Mouse (Mus musculus) hindbrain, postnatal 0 days (tissue): ENCODE measurements around the gene Fancc. TPM values are rescaled to one million over a fixed set of nuclear protein-coding genes. Genes with fewer than 3 reads are reported as not detected.

Experiments used
- ATAC-seq: fragments of 200-750 bp; cut with Nextera tagmentation; 2 replicates; pipeline ENCODE4 v1.8.0; 2017; ENCODE audit warnings: mild to moderate bottlenecking, moderate TSS enrichment, moderate library complexity
- DNase-seq: peaks from one replicate; pipeline ENCODE4 v3.0.0-alpha.2; 2015; ENCODE audit warnings: low spot score
- H3K27ac ChIP-seq: fragments of 300-500 bp; sonication (generic); 2 replicates; pipeline ENCODE4 v1.5.1; 2014; ENCODE audit warnings: mild to moderate bottlenecking
- H3K27me3 ChIP-seq: fragments of 300-500 bp; sonication (generic); 2 replicates; pipeline ENCODE4 v1.6.1; 2014; ENCODE audit warnings: low read length, mixed read lengths; ENCODE audit not compliant: insufficient read depth
- H3K36me3 ChIP-seq: fragments of 300-500 bp; sonication (generic); 2 replicates; pipeline ENCODE4 v1.6.1; 2014; ENCODE audit warnings: low read length, mixed read lengths; ENCODE audit not compliant: insufficient read depth
- H3K4me1 ChIP-seq: fragments of 300-500 bp; sonication (generic); 2 replicates; pipeline ENCODE4 v1.6.1; 2014; ENCODE audit warnings: antibody characterized with exemption, low read length, mixed read lengths; ENCODE audit not compliant: insufficient read depth
- H3K4me2 ChIP-seq: fragments of 300-500 bp; sonication (generic); 2 replicates; pipeline ENCODE4 v1.6.1; 2014; ENCODE audit warnings: low read depth, mild to moderate bottlenecking, low read length, moderate library complexity, mixed read lengths
- H3K4me3 ChIP-seq: fragments of 300-500 bp; sonication (generic); 2 replicates; pipeline ENCODE4 v1.5.1; 2014; ENCODE audit warnings: low read length
- H3K9ac ChIP-seq: fragments of 300-500 bp; sonication (generic); replicated peaks from 2 replicates; pipeline ENCODE4 v1.6.1; 2014; ENCODE audit warnings: mild to moderate bottlenecking, low read length, moderate library complexity, mixed read lengths
- H3K9me3 ChIP-seq: fragments of 300-500 bp; sonication (generic); 2 replicates; pipeline ENCODE4 v1.6.1; 2016; ENCODE audit warnings: low read length, mixed read lengths
- CTCF ChIP-seq: IDR thresholded peaks from 2 replicates; pipeline ENCODE4 v1.5.1; 2016; ENCODE audit warnings: antibody characterized with exemption, control low read depth, low read depth
- WGBS: fragments of 180-500 bp; shearing (Covaris S2); extraction: QIAGEN DNeasy Blood & Tissue Kit; methylation state at CpG from one replicate; pipeline ENCODE4 v1.1.7; 2014; 5-methylcytosine and 5-hydroxymethylcytosine counted together
- polyA plus RNA-seq: library from polyadenylated mRNA; unstranded; fragments of >200 nt; fragmentation: Nextera tagmentation; extraction: Ambion mirVana; gene quantifications from 2 replicates; pipeline ENCODE4 v1.2.1, GENCODE M21; 2015
- total RNA-seq: library from RNA; depleted of rRNA; stranded (reverse); fragments of >200 nt; gene quantifications from 2 replicates; pipeline ENCODE4 v1.2.3, GENCODE M21; 2014

Gene Fancc
- total and polyA plus RNA-seq, 2 experiments from 2014 or later = 11.9 to 17.7 TPM

- Histone ChIP-seq H3K4me3 (no peak overlapping the region), H3K36me3 (no peaks in the 10 kb centered on the region), H3K4me1 (no peaks in the 10 kb centered on the region), H3K4me2 (no peak overlapping the region), H3K27ac (no peak overlapping the region), H3K27me3 (no peaks in the 10 kb centered on the region), H3K9me3 (no peaks in the 10 kb centered on the region), H3K9ac (no peak overlapping the region)
- ATAC-seq (no peak), DNase-seq (no peak)
- no peak for TF ChIP-seq CTCF
- 91% methylated on average over 9 of the region's 9 CpGs for WGBS
Measured at GRCm38 (mm10) chr13:63410578-63411298, 86.3 kb downstream of the Fancc start.

- no peak overlapping the region for H3K9ac ChIP-seq
- H3K27me3 ChIP-seq = no peaks in the 10 kb centered on the region
- 76% methylated on average over 4 of the region's 4 CpGs for WGBS
- no peak for TF ChIP-seq CTCF
- no peak overlapping the region for H3K4me3 ChIP-seq
- ATAC-seq = no peak
- H3K9me3 ChIP-seq = no peaks in the 10 kb centered on the region
- no peaks in the 10 kb centered on the region for H3K36me3 ChIP-seq
- H3K27ac ChIP-seq = no peak overlapping the region
- H3K4me1 ChIP-seq = no peaks in the 10 kb centered on the region
- no peak for DNase-seq
- H3K4me2 ChIP-seq = no peak overlapping the region
Measured at GRCm38 (mm10) chr13:63405151-63405550, 91.9 kb downstream of the Fancc start.

- 97% methylated on average over 2 of the region's 2 CpGs for whole genome bisulfite sequencing
- no peak overlapping the region for H3K27ac ChIP-seq
- H3K4me2 ChIP-seq = no peak overlapping the region
- no peak for DNase-seq
- H3K27me3 ChIP-seq = no peaks in the 10 kb centered on the region
- no peak overlapping the region for H3K4me3 ChIP-seq
- no peaks in the 10 kb centered on the region for H3K4me1 ChIP-seq
- ATAC-seq = no peak
- TF ChIP-seq CTCF = no peak
- H3K36me3 ChIP-seq = no peaks in the 10 kb centered on the region
- H3K9me3 ChIP-seq = no peaks in the 10 kb centered on the region
- H3K9ac ChIP-seq = no peak overlapping the region
Measured at GRCm38 (mm10) chr13:63404657-63405056, 92.4 kb downstream of the Fancc start.

- TF ChIP-seq CTCF = no peak
- no peak overlapping the region for H3K9ac ChIP-seq
- WGBS = 71% methylated on average over 2 of the region's 2 CpGs
- no peaks in the 10 kb centered on the region for H3K9me3 ChIP-seq
- DNase-seq = no peak
- H3K4me3 ChIP-seq = no peak overlapping the region
- H3K4me1 ChIP-seq = no peaks in the 10 kb centered on the region
- no peak overlapping the region for H3K4me2 ChIP-seq
- no peaks in the 10 kb centered on the region for H3K36me3 ChIP-seq
- H3K27me3 ChIP-seq = no peaks in the 10 kb centered on the region
- ATAC-seq = no peak
- H3K27ac ChIP-seq = no peak overlapping the region
Measured at GRCm38 (mm10) chr13:63402823-63403222, 94.3 kb downstream of the Fancc start.

- DNase-seq (no peak), ATAC-seq (no peak)
- H3K9ac ChIP-seq = no peak overlapping the region
- no peaks in the 10 kb centered on the region for H3K9me3 ChIP-seq
- H3K36me3 ChIP-seq = no peaks in the 10 kb centered on the region
- WGBS = 91% methylated on average over 6 of the region's 6 CpGs
- H3K27me3 ChIP-seq = no peaks in the 10 kb centered on the region
- no peak for TF ChIP-seq CTCF
- H3K4me3 ChIP-seq = no peak overlapping the region
- H3K4me1 ChIP-seq = no peaks in the 10 kb centered on the region
- no peak overlapping the region for H3K4me2 ChIP-seq
- H3K27ac ChIP-seq = no peak overlapping the region
Measured at GRCm38 (mm10) chr13:63400069-63400468, 97.0 kb downstream of the Fancc start.

- no peak for ATAC-seq
- H3K4me3 ChIP-seq = no peak overlapping the region
- 88% methylated on average over 1 of the region's 1 CpGs for WGBS
Measured at GRCm38 (mm10) chr13:63397420-63397819, 99.7 kb downstream of the Fancc start.

GRCm38 (mm10) chr13:63394304-63395063 lies 102.6 kb downstream of the Fancc start:
- H3K4me1 ChIP-seq = no peaks in the 10 kb centered on the region
- no peak for ATAC-seq
- no peaks in the 10 kb centered on the region for H3K9me3 ChIP-seq
- H3K4me3 ChIP-seq = no peak overlapping the region
- H3K36me3 ChIP-seq = no peaks in the 10 kb centered on the region; the same call in 1 of the 2 replicates
- no peak overlapping the region for H3K27ac ChIP-seq
- DNase-seq = no peak
- no peak overlapping the region for H3K4me2 ChIP-seq
- H3K27me3 ChIP-seq = no peaks in the 10 kb centered on the region
- H3K9ac ChIP-seq = no peak overlapping the region
- 85% methylated on average over 7 of the region's 7 CpGs for WGBS
- no peak for TF ChIP-seq CTCF

More at GRCm38 (mm10) chr13:63397420-63397819, 99.7 kb downstream of the Fancc start:
- Histone ChIP-seq H3K4me2 (no peak overlapping the region), H3K4me1 (no peaks in the 10 kb centered on the region), H3K9ac (no peak overlapping the region), H3K27ac (no peak overlapping the region), H3K36me3 (no peaks in the 10 kb centered on the region), H3K27me3 (no peaks in the 10 kb centered on the region), H3K9me3 (no peaks in the 10 kb centered on the region)
- DNase-seq = no peak
- TF ChIP-seq CTCF = no peak
